ENCODE assay signal across 10 mouse cellular contexts in the genomic region with DNA sequence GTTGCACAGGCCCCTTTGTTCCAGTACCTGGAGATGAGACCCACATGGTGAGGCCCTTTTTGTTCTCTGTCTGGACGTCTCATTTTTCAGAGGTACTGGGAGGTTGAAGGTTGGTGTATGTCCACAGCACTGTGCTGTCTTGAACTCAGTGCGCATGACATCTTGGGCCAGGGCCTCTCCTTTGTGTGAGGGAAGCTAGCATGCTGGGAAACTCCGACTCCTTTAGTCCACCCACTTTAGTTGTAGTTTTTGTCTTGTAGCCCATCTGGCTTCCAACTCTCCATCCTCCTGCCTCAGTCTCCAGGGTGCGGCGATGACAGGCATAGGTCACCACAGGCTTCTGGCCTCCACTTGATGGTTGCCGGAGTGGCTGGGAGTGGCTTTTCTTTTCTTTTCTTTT. TPM values are rescaled to one million over a fixed set of nuclear protein-coding genes. Genes with fewer than 3 reads are reported as not detected.
DNase-seq lines count a peak whose midpoint lies in the region; ATAC-seq and TF ChIP-seq lines count a peak whose summit lies in the region.
"Had no signal": no experiment of that assay in that cellular context is flagged by ENCODE, and none has a peak within 500 bp of the region (broad histone marks: within the 10 kb centered on the region; RNA-seq: fewer than 3 reads in every experiment).

No protein-coding gene starts in this region.

- H3K9me3 ChIP-seq in lung, embryonic 14.5 days (ENCODE audit: low read depth, low read length) = no peaks in the 10 kb centered on the region
- H3K9me3 ChIP-seq in embryonic facial prominence, embryonic 15.5 days (replicated peaks) = no peaks in the 10 kb centered on the region
- no peaks in the 10 kb centered on the region for H3K9me3 ChIP-seq in intestine, postnatal 0 days (ENCODE audit: control insufficient read depth)
- H3K9me3 ChIP-seq in stomach, embryonic 14.5 days (ENCODE audit: control insufficient read depth, low read depth, low read length) = no peaks in the 10 kb centered on the region

- ATAC-seq in lung, embryonic 14.5 days (ENCODE audit: insufficient read depth) = no peak
- ATAC-seq in embryonic facial prominence, embryonic 15.5 days (ENCODE audit: insufficient number of reproducible peaks, low FRiP score, low TSS enrichment, low read depth) = no peak
- ATAC-seq in intestine, postnatal 0 days = no peak
- no peak for ATAC-seq in stomach, embryonic 14.5 days (ENCODE audit: insufficient number of reproducible peaks, insufficient read depth, low FRiP score, low read depth)

- H3K4me1 ChIP-seq in lung, embryonic 14.5 days (ENCODE audit: insufficient read depth) = peaks cover 8% of the 10 kb centered on the region; the same call in 1 of the 2 replicates
- peaks cover 50% of the 10 kb centered on the region for H3K4me1 ChIP-seq in embryonic facial prominence, embryonic 15.5 days
- no peaks in the 10 kb centered on the region; the same call in 1 of the 2 replicates for H3K4me1 ChIP-seq in intestine, postnatal 0 days (replicated peaks; ENCODE audit: control insufficient read depth, insufficient read depth, low read length)
- H3K4me1 ChIP-seq in stomach, embryonic 14.5 days (ENCODE audit: control insufficient read depth, insufficient read depth, low read length) = peaks cover 19% of the 10 kb centered on the region

- H3K27ac ChIP-seq in lung, embryonic 14.5 days (ENCODE audit: low read depth) = no peak overlapping the region
- peak overlapping the region; percentile 98 for H3K27ac ChIP-seq in embryonic facial prominence, embryonic 15.5 days (replicated peaks)
- H3K27ac ChIP-seq in intestine, postnatal 0 days (ENCODE audit: low read depth, low read length) = no peak overlapping the region
- no peak overlapping the region for H3K27ac ChIP-seq in stomach, embryonic 14.5 days (ENCODE audit: low read length)

- WGBS in lung, embryonic 14.5 days = 84% methylated on average over 6 of the region's 6 CpGs
- WGBS in embryonic facial prominence, embryonic 15.5 days = 82% methylated on average over 6 of the region's 6 CpGs
- WGBS in intestine, postnatal 0 days = 89% methylated on average over 6 of the region's 6 CpGs
- 81% methylated on average over 6 of the region's 6 CpGs for WGBS in stomach, embryonic 14.5 days

- peak overlapping the region; percentile 89 for H3K4me2 ChIP-seq in lung, embryonic 14.5 days
- peak overlapping the region; percentile 88 for H3K4me2 ChIP-seq in embryonic facial prominence, embryonic 15.5 days (replicated peaks)
- H3K4me2 ChIP-seq in intestine, postnatal 0 days (replicated peaks; ENCODE audit: low read depth) = peak overlapping the region; percentile 79; the same call in 1 of the 2 replicates
- peak overlapping the region; percentile 54 for H3K4me2 ChIP-seq in stomach, embryonic 14.5 days (replicated peaks; ENCODE audit: low read depth, low read length)

- no peak overlapping the region; the same call in 1 of the 2 replicates for H3K4me3 ChIP-seq in lung, embryonic 14.5 days (ENCODE audit: low read depth, low read length)
- peak overlapping the region; percentile 75 for H3K4me3 ChIP-seq in embryonic facial prominence, embryonic 15.5 days (replicated peaks)
- no peak overlapping the region for H3K4me3 ChIP-seq in intestine, postnatal 0 days (ENCODE audit: low read depth, low read length)
- peak overlapping the region; percentile 95; the same call in 1 of the 2 replicates for H3K4me3 ChIP-seq in stomach, embryonic 14.5 days (ENCODE audit: low read depth, low read length)

- no peak for DNase-seq in lung, embryonic 14.5 days
- DNase-seq in lung, postnatal 14 days = no peak
- DNase-seq in urinary bladder, postnatal 14 days (ENCODE audit: low spot score) = no peak
- no peak for DNase-seq in layer of hippocampus, postnatal 36 days
- no peak for DNase-seq in kidney, adult 18-20 months
- DNase-seq: cerebellum, adult 18-20 months had no signal

- TF ChIP-seq CTCF in lung, embryonic 14.5 days (IDR thresholded peaks at IDR 0.05; ENCODE audit: low read depth) = no peak
- TF ChIP-seq CTCF in intestine, postnatal 0 days (IDR thresholded peaks at IDR 0.05; ENCODE audit: low read depth) = no peak

- no peaks in the 10 kb centered on the region for H3K27me3 ChIP-seq in lung, embryonic 14.5 days (ENCODE audit: insufficient read depth, low read length)
- no peaks in the 10 kb centered on the region for H3K27me3 ChIP-seq in embryonic facial prominence, embryonic 15.5 days
- H3K27me3 ChIP-seq in intestine, postnatal 0 days (replicated peaks; ENCODE audit: control insufficient read depth, insufficient read depth, low read length) = peaks cover 35% of the 10 kb centered on the region
- no peaks in the 10 kb centered on the region for H3K27me3 ChIP-seq in stomach, embryonic 14.5 days (ENCODE audit: control insufficient read depth, insufficient read depth, low read length)

- H3K9ac ChIP-seq in lung, embryonic 14.5 days = no peak overlapping the region
- peak overlapping the region; percentile 10; the same call in 1 of the 2 replicates for H3K9ac ChIP-seq in embryonic facial prominence, embryonic 15.5 days
- H3K9ac ChIP-seq in intestine, postnatal 0 days (ENCODE audit: low read depth, low read length) = no peak overlapping the region
- no peak overlapping the region for H3K9ac ChIP-seq in stomach, embryonic 14.5 days (replicated peaks; ENCODE audit: low read depth, low read length)

- peaks cover 33% of the 10 kb centered on the region for H3K36me3 ChIP-seq in lung, embryonic 14.5 days (ENCODE audit: insufficient read depth)
- peaks cover 27% of the 10 kb centered on the region for H3K36me3 ChIP-seq in embryonic facial prominence, embryonic 15.5 days
- no peaks in the 10 kb centered on the region; the same call in 1 of the 2 replicates for H3K36me3 ChIP-seq in intestine, postnatal 0 days (ENCODE audit: control insufficient read depth, insufficient read depth)
- peaks cover 23% of the 10 kb centered on the region for H3K36me3 ChIP-seq in stomach, embryonic 14.5 days (ENCODE audit: control insufficient read depth, insufficient read depth, low read length)

RNA-seq across cellular contexts. Expression of a gene that starts 4.5 kb away (rescaled TPM):
- 331 and 347 TPM in 2 replicates for polyA plus RNA-seq in lung, embryonic 14.5 days (2014; fragmentation: Nextera tagmentation; extraction: Ambion mirVana)
- 328 TPM in 2 replicates for polyA plus RNA-seq in embryonic facial prominence, embryonic 15.5 days (2015; fragmentation: Nextera tagmentation; extraction: Ambion mirVana)
- polyA plus RNA-seq in intestine, postnatal 0 days (2015; fragmentation: Nextera tagmentation; extraction: Ambion mirVana) = 36.5 and 37.1 TPM in 2 replicates
- 232 and 251 TPM in 2 replicates for polyA plus RNA-seq in stomach, embryonic 14.5 days (2014; fragmentation: Nextera tagmentation; extraction: Ambion mirVana)
- total RNA-seq in layer of hippocampus, postnatal 36 days (2021) = 100 to 1,000 TPM; 185 to 194 TPM
- total RNA-seq: neutrophil, adult 5-6 weeks had no signal

RNA-seq across cellular contexts. Expression of a gene that starts 58.1 kb away (rescaled TPM):
- polyA plus RNA-seq in lung, embryonic 14.5 days (2014; fragmentation: Nextera tagmentation; extraction: Ambion mirVana) = 16,801 and 17,929 TPM in 2 replicates
- 12,790 and 13,060 TPM in 2 replicates for polyA plus RNA-seq in embryonic facial prominence, embryonic 15.5 days (2015; fragmentation: Nextera tagmentation; extraction: Ambion mirVana)
- 22,808 and 23,070 TPM in 2 replicates for polyA plus RNA-seq in intestine, postnatal 0 days (2015; fragmentation: Nextera tagmentation; extraction: Ambion mirVana)
- 17,142 and 17,567 TPM in 2 replicates for polyA plus RNA-seq in stomach, embryonic 14.5 days (2014; fragmentation: Nextera tagmentation; extraction: Ambion mirVana)
- 1,000 to 10,000 TPM; 3,215 to 3,370 TPM for total RNA-seq in layer of hippocampus, postnatal 36 days (2021)

Comparison
In these comparisons a context has a peak if more than half of its experiments do, and no peak if none do; other contexts are left out.
1. H3K4me3 ChIP-seq: peak in embryonic facial prominence, embryonic 15.5 days (single experiment) and stomach, embryonic 14.5 days (single experiment); none in lung, embryonic 14.5 days (single experiment) and intestine, postnatal 0 days (single experiment).
2. Peak in every context shown above with its lines, with median percentiles within 50 percentile points of each other: H3K4me2 ChIP-seq.